Mouse (Mus musculus): ENCODE results near the gene Otud5.
A peak's percentile ranks its signal among the peaks of the same experiment; 100 is the strongest.
"Not testable (repeated sequence)": the region's sequence is repeated elsewhere in the genome, so short reads cannot be mapped to it uniquely, and the experiment has no call there.

Gene Otud5

GRCm38 (mm10) chrX:7841163-7842162, at the start of gene Otud5:
Gene Otud5, plus strand, starts transcription at chrX:7841364.
- H3K27me3 ChIP-seq (ENCODE audit: control insufficient read depth, insufficient read depth, low read length, poor library complexity, severe bottlenecking) = no peaks in the 10 kb centered on the region
- no peaks in the 10 kb centered on the region for H3K36me3 ChIP-seq (ENCODE audit: control insufficient read depth, insufficient read depth, low read length, poor library complexity, severe bottlenecking)
- peak; percentile 97 for DNase-seq (ENCODE audit: low read depth, low spot score)

- peak; percentile 62 for DNase-seq (ENCODE audit: low read depth, low spot score)
- H3K36me3 ChIP-seq (ENCODE audit: control insufficient read depth, insufficient read depth, low read length, poor library complexity, severe bottlenecking) = no peaks in the 10 kb centered on the region; the same call in 1 of the 2 replicates
- H3K27me3 ChIP-seq (ENCODE audit: control insufficient read depth, insufficient read depth, low read length, poor library complexity, severe bottlenecking) = no peaks in the 10 kb centered on the region
Observed at GRCm38 (mm10) chrX:7793361-7793760, 47.8 kb upstream of the Otud5 start.

- peak; percentile 41 for DNase-seq (ENCODE audit: low read depth, low spot score)
- peaks cover 4% of the 10 kb centered on the region; the same call in 1 of the 2 replicates for H3K36me3 ChIP-seq (ENCODE audit: control insufficient read depth, insufficient read depth, low read length, poor library complexity, severe bottlenecking)
- no peaks in the 10 kb centered on the region for H3K27me3 ChIP-seq (ENCODE audit: control insufficient read depth, insufficient read depth, low read length, poor library complexity, severe bottlenecking)
Observed at GRCm38 (mm10) chrX:7795016-7795415, 46.1 kb upstream of the Otud5 start.

GRCm38 (mm10) chrX:7797327-7797726, 43.8 kb upstream of the Otud5 start:
- DNase-seq (ENCODE audit: low read depth, low spot score) = no peak
- H3K36me3 ChIP-seq (ENCODE audit: control insufficient read depth, insufficient read depth, low read length, poor library complexity, severe bottlenecking) = peaks cover 4% of the 10 kb centered on the region; the same call in 1 of the 2 replicates
- no peaks in the 10 kb centered on the region for H3K27me3 ChIP-seq (ENCODE audit: control insufficient read depth, insufficient read depth, low read length, poor library complexity, severe bottlenecking)

- not testable (repeated sequence) for H3K36me3 ChIP-seq (ENCODE audit: control insufficient read depth, insufficient read depth, low read length, poor library complexity, severe bottlenecking); H3K27me3 ChIP-seq (ENCODE audit: control insufficient read depth, insufficient read depth, low read length, poor library complexity, severe bottlenecking)
- peak; percentile 41 for DNase-seq (ENCODE audit: low read depth, low spot score)
Observed at GRCm38 (mm10) chrX:7802157-7802556, 39.0 kb upstream of the Otud5 start.

- peak; percentile 41 for DNase-seq (ENCODE audit: low read depth, low spot score)
Observed at GRCm38 (mm10) chrX:7815016-7815415, 26.1 kb upstream of the Otud5 start.

GRCm38 (mm10) chrX:7821865-7822779, 19.0 kb upstream of the Otud5 start, which contains the start of gene Kcnd1:
Gene Kcnd1, plus strand, starts transcription at chrX:7822289.
- H3K27me3 ChIP-seq (ENCODE audit: control insufficient read depth, insufficient read depth, low read length, poor library complexity, severe bottlenecking) = no peaks in the 10 kb centered on the region
- no peak for DNase-seq (ENCODE audit: low read depth, low spot score)
- peaks cover 4% of the 10 kb centered on the region; the same call in 1 of the 2 replicates for H3K36me3 ChIP-seq (ENCODE audit: control insufficient read depth, insufficient read depth, low read length, poor library complexity, severe bottlenecking)

More at GRCm38 (mm10) chrX:7815016-7815415, 26.1 kb upstream of the Otud5 start:
- H3K36me3 ChIP-seq (ENCODE audit: control insufficient read depth, insufficient read depth, low read length, poor library complexity, severe bottlenecking); H3K27me3 ChIP-seq (ENCODE audit: control insufficient read depth, insufficient read depth, low read length, poor library complexity, severe bottlenecking): not testable (repeated sequence)

GRCm38 (mm10) chrX:7837146-7837545, 4.0 kb upstream of the Otud5 start:
- DNase-seq (ENCODE audit: low read depth, low spot score) = no peak
- Histone ChIP-seq H3K36me3 (ENCODE audit: control insufficient read depth, insufficient read depth, low read length, poor library complexity, severe bottlenecking) (no peaks in the 10 kb centered on the region), H3K27me3 (ENCODE audit: control insufficient read depth, insufficient read depth, low read length, poor library complexity, severe bottlenecking) (no peaks in the 10 kb centered on the region)

- Histone ChIP-seq H3K36me3 (ENCODE audit: control insufficient read depth, insufficient read depth, low read length, poor library complexity, severe bottlenecking) (no peaks in the 10 kb centered on the region), H3K27me3 (ENCODE audit: control insufficient read depth, insufficient read depth, low read length, poor library complexity, severe bottlenecking) (no peaks in the 10 kb centered on the region)
- no peak for DNase-seq (ENCODE audit: low read depth, low spot score)
Observed at GRCm38 (mm10) chrX:7840842-7841162, 362 bp upstream of the Otud5 start.

GRCm38 (mm10) chrX:7842318-7842717, 1.2 kb downstream of the Otud5 start:
- H3K36me3 ChIP-seq (ENCODE audit: control insufficient read depth, insufficient read depth, low read length, poor library complexity, severe bottlenecking) = no peaks in the 10 kb centered on the region
- H3K27me3 ChIP-seq (ENCODE audit: control insufficient read depth, insufficient read depth, low read length, poor library complexity, severe bottlenecking) = no peaks in the 10 kb centered on the region
- no peak for DNase-seq (ENCODE audit: low read depth, low spot score)

GRCm38 (mm10) chrX:7847845-7848244, 6.7 kb downstream of the Otud5 start:
- no peaks in the 10 kb centered on the region for H3K27me3 ChIP-seq (ENCODE audit: control insufficient read depth, insufficient read depth, low read length, poor library complexity, severe bottlenecking)
- no peaks in the 10 kb centered on the region for H3K36me3 ChIP-seq (ENCODE audit: control insufficient read depth, insufficient read depth, low read length, poor library complexity, severe bottlenecking)
- DNase-seq (ENCODE audit: low read depth, low spot score) = no peak

GRCm38 (mm10) chrX:7854578-7854977, 13.4 kb downstream of the Otud5 start:
- DNase-seq (ENCODE audit: low read depth, low spot score) = peak; percentile 78
- H3K27me3 ChIP-seq (ENCODE audit: control insufficient read depth, insufficient read depth, low read length, poor library complexity, severe bottlenecking) = no peaks in the 10 kb centered on the region
- H3K36me3 ChIP-seq (ENCODE audit: control insufficient read depth, insufficient read depth, low read length, poor library complexity, severe bottlenecking) = peaks cover 2% of the 10 kb centered on the region; the same call in 1 of the 2 replicates

GRCm38 (mm10) chrX:7859191-7859753, 18.1 kb downstream of the Otud5 start:
- DNase-seq (ENCODE audit: low read depth, low spot score) = no peak

GRCm38 (mm10) chrX:7863181-7863580, 22.0 kb downstream of the Otud5 start:
- no peaks in the 10 kb centered on the region for H3K27me3 ChIP-seq (ENCODE audit: control insufficient read depth, insufficient read depth, low read length, poor library complexity, severe bottlenecking)
- DNase-seq (ENCODE audit: low read depth, low spot score) = no peak
- H3K36me3 ChIP-seq (ENCODE audit: control insufficient read depth, insufficient read depth, low read length, poor library complexity, severe bottlenecking) = no peaks in the 10 kb centered on the region

More at GRCm38 (mm10) chrX:7859191-7859753, 18.1 kb downstream of the Otud5 start:
- peaks cover 2% of the 10 kb centered on the region; the same call in 1 of the 2 replicates for H3K36me3 ChIP-seq (ENCODE audit: control insufficient read depth, insufficient read depth, low read length, poor library complexity, severe bottlenecking)
- H3K27me3 ChIP-seq (ENCODE audit: control insufficient read depth, insufficient read depth, low read length, poor library complexity, severe bottlenecking) = no peaks in the 10 kb centered on the region
